39 mouse cellular contexts compared by ENCODE assay signal in genomic region chr1:92646111-92646510, GRCm38 (mm10). TPM values are rescaled to one million over a fixed set of nuclear protein-coding genes. Genes with fewer than 3 reads are reported as not detected.
"Had no signal": no experiment of that assay in that cellular context is flagged by ENCODE, and none has a peak within 500 bp of the region (broad histone marks: within the 10 kb centered on the region; RNA-seq: fewer than 3 reads in every experiment).

No protein-coding gene starts in this region.

- H3K27ac ChIP-seq: heart, embryonic 13.5 days; heart, embryonic 15.5 days; hindbrain, embryonic 13.5 days; hindbrain, embryonic 15.5 days; hindbrain, postnatal 0 days; kidney, embryonic 15.5 days; kidney, postnatal 0 days; limb, embryonic 13.5 days; limb, embryonic 15.5 days had no signal

- H3K4me2 ChIP-seq: heart, embryonic 11.5 days; heart, embryonic 13.5 days; heart, embryonic 15.5 days; hindbrain, embryonic 13.5 days; hindbrain, embryonic 15.5 days; kidney, embryonic 15.5 days; limb, embryonic 13.5 days; limb, embryonic 15.5 days had no signal

- H3K4me3 ChIP-seq: heart, embryonic 13.5 days; heart, embryonic 15.5 days; hindbrain, embryonic 13.5 days; hindbrain, embryonic 15.5 days; kidney, embryonic 15.5 days; limb, embryonic 13.5 days; limb, embryonic 15.5 days had no signal

- ATAC-seq: forebrain, postnatal 0 days; hindbrain, postnatal 0 days; intestine, embryonic 16.5 days had no signal

- DNase-seq: forebrain, postnatal 0 days; gastrocnemius, postnatal 14 days; gastrocnemius, postnatal 36 days; heart, adult 18-20 months; heart, postnatal 14 days; heart, postnatal 36 days; kidney, adult 11 months; kidney, adult 9 months; layer of hippocampus, adult 9-11 months; layer of hippocampus, postnatal 36 days; left cerebral cortex, postnatal 4 days had no signal

- H3K36me3 ChIP-seq: heart, embryonic 13.5 days; heart, embryonic 15.5 days; hindbrain, embryonic 13.5 days; hindbrain, embryonic 15.5 days; kidney, embryonic 15.5 days; limb, embryonic 13.5 days; limb, embryonic 15.5 days had no signal

- H3K9ac ChIP-seq: forebrain, postnatal 0 days; heart, embryonic 15.5 days; hindbrain, embryonic 13.5 days; hindbrain, embryonic 15.5 days; kidney, embryonic 15.5 days; limb, embryonic 15.5 days had no signal

- H3K27me3 ChIP-seq: hindbrain, embryonic 15.5 days; limb, embryonic 15.5 days had no signal

- H3K9me3 ChIP-seq: heart, embryonic 13.5 days; heart, embryonic 15.5 days; hindbrain, embryonic 13.5 days; hindbrain, embryonic 15.5 days; kidney, embryonic 15.5 days; limb, embryonic 13.5 days; limb, embryonic 15.5 days had no signal

RNA-seq across cellular contexts. Expression of gene Otos, which starts 2.5 kb away (rescaled TPM):
- total RNA-seq: forebrain, postnatal 0 days; gastrocnemius, adult 18-20 months; gastrocnemius, adult 8-10 months; gastrocnemius, postnatal 36 days; heart, adult 18-20 months; heart, postnatal 14 days; heart, postnatal 36 days; hindbrain, postnatal 0 days; left cerebral cortex, adult 18-20 months; left cerebral cortex, postnatal 10 days; left cerebral cortex, postnatal 25 days; left cerebral cortex, postnatal 4 days had no signal
- polyA plus RNA-seq: heart, embryonic 11.5 days; heart, embryonic 13.5 days; heart, embryonic 15.5 days; heart, postnatal 0 days; intestine, embryonic 16.5 days; limb, embryonic 11.5 days; limb, embryonic 13.5 days; limb, embryonic 15.5 days had no signal

RNA-seq across cellular contexts. Expression of gene Olfr12, which starts 28.5 kb away (rescaled TPM):
- total RNA-seq: forebrain, postnatal 0 days; gastrocnemius, adult 18-20 months; gastrocnemius, adult 8-10 months; gastrocnemius, postnatal 14 days; gastrocnemius, postnatal 36 days; heart, adult 18-20 months; heart, postnatal 14 days; heart, postnatal 36 days; hematopoietic stem cell, adult 5-6 weeks; hindbrain, postnatal 0 days; layer of hippocampus, adult 18-20 months; layer of hippocampus, postnatal 36 days; left cerebral cortex, adult 18-20 months; left cerebral cortex, adult 8-10 months; left cerebral cortex, postnatal 10 days; left cerebral cortex, postnatal 25 days; left cerebral cortex, postnatal 4 days had no signal
- polyA plus RNA-seq: forebrain, postnatal 0 days; gonadal fat pad, adult 2 months; heart, embryonic 11.5 days; heart, embryonic 13.5 days; heart, embryonic 15.5 days; heart, postnatal 0 days; hindbrain, embryonic 13.5 days; hindbrain, embryonic 15.5 days; hindbrain, postnatal 0 days; intestine, embryonic 14.5 days; intestine, embryonic 16.5 days; kidney, adult 2 months; kidney, embryonic 15.5 days; kidney, postnatal 0 days; large intestine, adult 2 months; limb, embryonic 11.5 days; limb, embryonic 13.5 days; limb, embryonic 15.5 days had no signal

RNA-seq across cellular contexts. Expression of gene Olfr1410, which starts 40.5 kb away (rescaled TPM):
- total RNA-seq: forebrain, postnatal 0 days; gastrocnemius, adult 18-20 months; gastrocnemius, adult 8-10 months; gastrocnemius, postnatal 14 days; gastrocnemius, postnatal 36 days; heart, adult 18-20 months; heart, postnatal 14 days; heart, postnatal 36 days; hematopoietic stem cell, adult 5-6 weeks; hindbrain, postnatal 0 days; layer of hippocampus, adult 18-20 months; layer of hippocampus, adult 8-10 months; layer of hippocampus, postnatal 36 days; left cerebral cortex, adult 18-20 months; left cerebral cortex, adult 8-10 months; left cerebral cortex, postnatal 10 days; left cerebral cortex, postnatal 25 days; left cerebral cortex, postnatal 4 days had no signal
- polyA plus RNA-seq: forebrain, postnatal 0 days; gonadal fat pad, adult 2 months; heart, embryonic 11.5 days; heart, embryonic 13.5 days; heart, embryonic 15.5 days; heart, postnatal 0 days; hindbrain, embryonic 11.5 days; hindbrain, embryonic 13.5 days; hindbrain, embryonic 15.5 days; hindbrain, postnatal 0 days; intestine, embryonic 14.5 days; intestine, embryonic 16.5 days; kidney, adult 2 months; kidney, embryonic 15.5 days; kidney, postnatal 0 days; large intestine, adult 2 months; limb, embryonic 11.5 days; limb, embryonic 13.5 days; limb, embryonic 15.5 days had no signal

RNA-seq across cellular contexts. Expression of gene Olfr1411, which starts 51.9 kb away (rescaled TPM):
- total RNA-seq: forebrain, postnatal 0 days; gastrocnemius, adult 18-20 months; gastrocnemius, adult 8-10 months; gastrocnemius, postnatal 14 days; gastrocnemius, postnatal 36 days; heart, adult 18-20 months; heart, postnatal 14 days; heart, postnatal 36 days; hematopoietic stem cell, adult 5-6 weeks; hindbrain, postnatal 0 days; layer of hippocampus, adult 18-20 months; layer of hippocampus, adult 8-10 months; layer of hippocampus, postnatal 14 days; layer of hippocampus, postnatal 36 days; left cerebral cortex, adult 18-20 months; left cerebral cortex, adult 8-10 months; left cerebral cortex, postnatal 10 days; left cerebral cortex, postnatal 25 days; left cerebral cortex, postnatal 4 days had no signal
- polyA plus RNA-seq: forebrain, postnatal 0 days; gonadal fat pad, adult 2 months; heart, embryonic 11.5 days; heart, embryonic 13.5 days; heart, embryonic 15.5 days; heart, postnatal 0 days; hindbrain, embryonic 11.5 days; hindbrain, embryonic 13.5 days; hindbrain, embryonic 15.5 days; hindbrain, postnatal 0 days; intestine, embryonic 14.5 days; intestine, embryonic 16.5 days; kidney, adult 2 months; kidney, embryonic 15.5 days; kidney, postnatal 0 days; large intestine, adult 2 months; limb, embryonic 11.5 days; limb, embryonic 13.5 days; limb, embryonic 15.5 days had no signal
